Mouse (Mus musculus) E14TG2a.4 (cell line): ENCODE data around the gene Mylk2.

Source experiments
- CTCF ChIP-seq: conservative IDR thresholded peaks from 2 replicates; pipeline ENCODE4 v1.5.1; 2014; ENCODE audit warnings: low read length
- POU5F1 ChIP-seq: IDR thresholded peaks from 2 replicates; pipeline ENCODE4 v1.6.1; 2014; ENCODE audit warnings: low read length, borderline replicate concordance

GRCm38 (mm10) chr2:152948438-152949020 is 37.4 kb downstream of the Mylk2 start:
- TF ChIP-seq CTCF (no peak), POU5F1 (no peak)
